Mouse (Mus musculus): ENCODE measurements at regions not wholly inside any gene's neighbourhood (a gene's known extent, or its start where the extent isn't known, plus 50 kb on each side); places are given as distances from the start of the nearest gene placed in this dataset.

- TF ChIP-seq CTCF (IDR thresholded peaks at IDR 0.05; ENCODE audit: insufficient read depth, low read length) (no peak), POLR2A (IDR thresholded peaks at IDR 0.05; ENCODE audit: borderline replicate concordance, extremely low read depth, low read depth, low read length) (no peak)
Measured at GRCm38 (mm10) chr2:133498186-133498571, 53.8 kb upstream of the Bmp2 start.
